Mouse (Mus musculus) mouse embryonic stem cell (cell line): ENCODE results near the gene Rpl36al.
"Not testable (repeated sequence)": the region's sequence is repeated elsewhere in the genome, so short reads cannot be mapped to it uniquely, and the experiment has no call there.

ENCODE experiments used
- in situ Hi-C, 2 experiments: fragments of 300-500 bp; cut with MboI; formaldehyde crosslinking; loops; 1 replicate in 1 of 2; 3 replicates in 1 of 2; pipeline ENCODE4 v1.14.3; 2019 to 2020; ENCODE audit warnings: low sequenced_read_pairs in 2 of 2, low pct_unique_long_range_greater_than_20kb in 1 of 2, mixed read lengths in 1 of 2; ENCODE audit not compliant: unreplicated experiment in 1 of 2

Rpl36al gene

DNA sequence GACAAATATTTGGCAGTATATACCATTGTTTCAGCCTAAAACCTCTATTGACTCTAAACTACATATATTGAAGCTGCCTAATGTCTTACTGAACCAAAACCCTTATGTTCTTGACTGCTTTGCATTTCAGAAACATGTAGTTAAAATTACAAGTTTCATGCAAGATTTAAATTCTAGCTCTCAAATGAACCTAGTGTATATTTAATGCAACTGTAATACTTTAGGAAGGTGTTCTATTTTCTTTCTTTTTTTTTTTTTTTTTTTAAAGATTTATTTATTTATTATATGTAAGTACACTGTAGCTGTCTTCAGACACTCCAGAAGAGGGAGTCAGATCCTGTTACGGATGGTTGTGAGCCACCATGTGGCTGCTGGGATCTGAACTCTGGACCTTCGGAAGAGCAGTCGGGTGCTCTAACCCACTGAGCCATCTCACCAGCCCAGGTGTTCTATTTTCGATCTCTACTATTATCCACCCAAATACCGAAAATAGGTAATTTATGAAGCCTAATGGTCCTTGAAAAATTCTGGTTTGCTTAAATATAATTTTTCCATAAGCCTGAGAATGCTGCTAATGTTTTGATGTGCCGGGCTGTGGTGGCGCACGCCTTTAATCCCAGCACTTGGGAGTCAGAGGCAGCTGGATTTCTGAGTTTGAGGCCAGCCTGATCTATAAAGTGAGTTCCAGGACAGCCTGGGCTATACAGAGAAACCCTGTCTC lies 16.9 kb downstream of the Rpl36al start:
- in situ Hi-C loops, result not testable (repeated sequence)

DNA sequence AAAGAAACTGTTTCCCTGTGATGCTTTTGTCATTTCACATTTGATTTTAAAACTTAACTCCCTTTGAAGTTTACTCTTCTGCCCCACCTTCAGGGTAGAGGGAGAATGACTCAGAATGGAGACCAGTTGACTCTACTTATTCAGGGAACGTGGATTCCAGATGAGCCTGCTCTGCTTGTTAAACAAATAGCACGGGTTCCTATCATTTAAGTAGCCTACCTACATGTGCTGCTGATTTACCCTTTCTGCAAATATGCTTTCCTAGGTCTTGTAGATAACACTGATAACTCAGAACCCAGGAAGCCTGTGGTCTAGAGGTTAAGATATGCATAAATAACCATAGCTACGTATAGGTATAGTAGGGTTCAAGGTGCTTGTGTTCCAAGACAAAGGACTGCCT lies 19.0 kb downstream of the Rpl36al start:
- in situ Hi-C loops, result no loop called here

DNA sequence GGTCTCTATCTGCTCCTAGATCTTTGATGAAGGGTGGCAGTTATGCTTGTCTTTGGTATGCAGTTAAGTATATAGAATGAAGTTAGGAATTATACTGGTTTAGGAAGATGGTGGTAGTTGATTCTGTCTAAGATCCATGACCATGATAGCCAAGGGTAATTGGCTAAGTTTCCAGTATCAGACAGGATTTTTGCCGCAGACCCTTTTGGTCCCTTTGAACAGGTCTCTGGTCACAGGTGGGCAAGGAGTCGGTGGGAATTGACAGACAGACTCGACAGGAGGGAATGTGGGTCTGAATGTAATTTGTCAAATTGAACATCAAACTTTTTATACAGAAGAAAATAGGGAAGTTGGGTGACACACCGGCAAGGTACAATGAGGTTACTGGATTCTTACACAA lies 20.3 kb downstream of the Rpl36al start:
- in situ Hi-C loops, result not testable (repeated sequence)

DNA sequence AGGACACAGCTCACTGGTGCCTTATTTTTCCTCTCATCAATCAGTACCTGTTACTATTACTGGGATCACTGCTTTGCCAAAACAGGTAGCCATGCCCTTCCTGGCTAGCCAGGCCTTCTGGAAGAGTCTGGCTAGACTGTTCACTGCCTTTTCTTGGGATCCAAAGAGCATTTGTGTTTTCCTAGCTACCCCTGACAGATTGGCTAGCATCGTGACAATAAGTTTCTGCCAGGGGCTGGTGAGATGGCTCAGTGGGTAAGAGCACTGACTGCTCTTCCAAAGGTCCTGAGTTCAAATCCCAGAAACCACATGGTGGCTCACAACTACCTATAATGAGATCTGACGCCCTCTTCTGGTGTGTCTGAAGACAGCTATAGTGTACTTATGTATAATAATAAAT lies 23.2 kb downstream of the Rpl36al start:
- in situ Hi-C loops, result not testable (repeated sequence)

DNA sequence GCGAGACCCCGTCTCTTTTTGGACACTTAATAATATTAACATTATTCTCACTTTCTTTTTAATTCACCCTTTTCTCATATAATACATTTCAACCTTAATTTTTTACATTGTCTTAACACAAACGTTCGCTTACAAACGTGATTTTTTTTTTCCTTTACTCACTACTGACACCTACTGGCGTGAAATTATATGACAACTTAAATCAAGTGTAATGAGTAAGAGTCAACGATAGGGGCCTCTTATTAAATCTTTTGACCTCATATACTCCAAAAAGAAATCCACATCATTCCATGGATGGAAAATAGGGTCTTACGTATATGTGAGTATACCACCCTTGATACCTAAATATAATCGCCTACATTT lies 24.3 kb downstream of the Rpl36al start:
- in situ Hi-C loops, result no loop called here

DNA sequence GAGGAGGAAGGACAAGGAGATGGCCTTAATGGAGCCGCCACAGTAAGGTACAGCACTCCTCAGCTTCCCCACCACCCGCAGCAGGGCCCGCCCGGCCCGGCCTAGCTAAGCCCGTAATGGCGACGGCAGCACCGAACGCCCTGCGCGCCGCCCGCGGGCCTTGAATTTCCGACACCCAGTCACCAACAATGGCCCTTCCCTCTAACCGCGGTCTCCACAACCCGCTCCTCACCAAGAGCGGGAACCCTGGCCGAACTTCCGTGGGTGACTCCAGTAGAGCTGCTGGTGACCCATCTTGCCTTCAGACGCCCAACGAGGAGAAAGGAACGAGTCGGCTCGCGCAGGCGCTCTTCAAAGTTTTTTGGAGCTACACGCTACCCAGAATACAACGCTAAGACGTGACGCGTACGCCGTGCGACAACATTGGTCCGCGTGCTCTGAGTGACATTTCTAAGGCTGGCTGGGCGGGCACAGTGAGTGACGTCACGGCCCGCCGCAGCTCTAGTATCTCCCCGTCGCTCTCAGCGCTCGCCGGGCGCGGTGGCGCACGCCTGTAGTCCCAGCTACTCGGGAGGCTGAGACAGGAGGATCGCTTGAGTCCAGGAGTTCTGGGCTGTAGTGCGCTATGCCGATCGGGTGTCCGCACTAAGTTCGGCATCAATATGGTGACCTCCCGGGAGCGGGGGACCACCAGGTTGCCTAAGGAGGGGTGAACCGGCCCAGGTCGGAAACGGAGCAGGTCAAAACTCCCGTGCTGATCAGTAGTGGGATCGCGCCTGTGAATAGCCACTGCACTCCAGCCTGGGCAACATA lies 24.9 kb downstream of the Rpl36al start, which contains the start of gene Rps29:
Rps29 (minus strand) TSS at position 422 of the 813 bp plus-strand sequence.
- in situ Hi-C loops, result not testable (repeated sequence)

DNA sequence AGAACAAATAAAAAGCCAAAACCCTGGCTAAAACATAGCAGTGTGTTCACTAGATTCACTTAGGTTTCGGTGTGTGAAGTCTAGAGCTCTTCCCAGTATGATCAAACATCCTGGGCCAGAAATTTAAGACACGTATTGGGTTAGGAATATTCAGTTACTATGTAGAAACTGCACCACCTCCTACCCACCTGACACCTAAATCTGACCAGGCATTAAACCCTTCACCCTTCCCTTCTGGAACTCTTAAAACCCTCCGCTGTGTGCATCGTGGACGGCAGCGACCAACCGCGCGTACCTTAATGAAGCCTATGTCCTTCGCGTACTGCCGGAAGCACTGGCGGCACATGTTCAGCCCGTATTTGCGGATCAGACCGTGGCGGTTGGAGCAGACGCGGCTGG lies 25.5 kb downstream of the Rpl36al start:
- in situ Hi-C loops, result no loop called here

DNA sequence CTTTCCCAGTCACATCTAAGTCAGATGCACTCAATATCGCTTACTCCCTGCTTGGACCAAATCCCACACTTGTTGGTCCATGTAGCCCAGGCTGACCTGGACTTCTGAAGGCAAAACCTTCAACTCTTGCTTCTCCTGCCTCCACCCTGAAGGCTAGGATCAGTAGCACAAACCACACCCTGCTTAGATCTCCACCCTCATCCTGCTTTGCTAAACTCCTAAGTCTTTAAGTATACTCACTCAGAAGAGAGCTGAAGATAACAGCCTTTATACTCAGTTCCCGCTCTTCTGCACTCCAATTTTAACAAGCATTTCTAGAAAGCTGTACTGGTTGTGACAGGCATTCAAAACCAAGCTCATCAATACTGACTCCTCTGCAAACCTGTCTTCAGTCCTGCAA lies 26.8 kb downstream of the Rpl36al start:
- in situ Hi-C loops, result no loop called here

DNA sequence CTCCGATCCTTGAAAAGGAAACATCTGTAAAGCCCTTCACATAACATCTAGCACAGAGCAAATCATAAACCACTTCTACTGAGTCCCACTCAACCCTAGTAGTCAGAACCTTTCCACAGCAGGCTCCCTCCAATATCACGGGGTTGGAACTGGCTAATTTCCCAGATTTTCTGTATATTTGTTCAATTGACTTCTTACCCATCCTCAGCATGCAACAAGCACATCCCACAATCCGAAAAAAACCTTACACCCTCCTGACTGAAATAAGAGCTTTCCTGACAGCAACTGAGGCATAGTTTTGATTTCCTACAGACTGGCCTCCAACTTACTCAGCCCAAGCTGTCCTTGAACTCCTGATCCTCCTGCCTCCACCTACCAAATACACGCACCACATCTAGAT lies 27.4 kb downstream of the Rpl36al start:
- in situ Hi-C loops, result no loop called here

DNA sequence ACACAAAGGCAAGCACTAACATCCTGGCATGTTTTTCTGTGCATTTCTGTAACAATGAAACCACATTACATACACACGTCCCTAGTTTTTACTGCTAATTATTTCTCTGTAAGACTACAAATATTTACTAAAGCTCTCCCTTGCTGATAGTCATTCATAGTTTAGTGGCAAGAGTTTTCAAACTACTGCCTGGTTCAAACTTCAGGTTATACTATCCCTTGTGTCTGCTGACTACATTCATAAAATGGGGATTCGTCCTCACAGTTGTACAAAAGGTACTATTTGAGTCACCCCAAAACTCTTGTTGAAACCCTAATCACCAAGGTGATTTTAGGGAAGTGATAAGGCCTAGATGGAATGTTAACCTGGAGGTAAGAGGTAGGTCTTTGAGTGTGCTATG lies 28.0 kb downstream of the Rpl36al start:
- in situ Hi-C loops, result no loop called here

DNA sequence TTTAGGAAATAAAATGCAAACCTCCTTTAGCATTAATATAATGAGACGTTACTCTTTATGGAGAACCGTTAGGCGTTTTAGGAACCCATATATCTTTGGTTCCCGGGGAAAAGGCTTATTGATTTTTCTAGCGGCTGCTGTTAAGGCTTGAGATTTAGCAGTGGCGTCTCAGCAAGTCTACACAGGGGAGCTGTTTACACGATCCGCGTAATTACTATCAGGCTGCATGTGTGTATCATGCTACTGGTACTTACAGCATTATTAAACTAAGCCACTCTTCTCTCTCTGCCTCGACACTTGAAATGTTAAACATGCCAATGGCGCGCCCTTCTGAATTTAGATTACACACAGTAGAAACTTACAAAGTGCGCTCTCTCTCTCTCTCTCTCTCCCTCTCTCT lies 33.8 kb downstream of the Rpl36al start:
- in situ Hi-C loops, result no loop called here

DNA sequence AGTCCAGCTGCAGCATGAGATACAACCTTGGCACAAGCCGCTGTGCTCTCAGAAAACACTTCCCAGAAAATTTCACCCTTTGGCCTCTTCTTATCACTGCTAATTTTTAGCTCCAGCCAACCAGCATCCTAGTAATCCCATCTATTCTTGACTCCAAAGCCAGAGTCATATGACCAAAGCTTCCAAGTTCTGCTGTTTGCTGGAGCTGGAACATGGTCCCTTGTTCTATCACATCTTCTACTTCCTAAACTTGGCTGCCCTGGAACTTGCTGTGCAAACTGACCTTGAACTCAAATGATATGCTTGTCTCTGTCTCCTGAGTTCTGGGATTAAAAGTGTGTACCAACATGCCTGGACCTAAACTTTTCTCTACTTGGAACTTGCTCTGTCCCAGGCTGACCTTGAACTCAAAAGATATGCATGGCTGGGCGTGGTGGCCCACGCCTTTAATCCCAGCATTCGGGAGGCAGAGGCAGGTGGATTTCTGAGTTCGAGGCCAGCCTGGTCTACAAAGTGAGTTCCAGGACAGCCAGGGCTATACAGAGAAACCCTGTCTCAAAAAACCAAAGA lies 36.6 kb downstream of the Rpl36al start:
- in situ Hi-C loops, result no loop called here

DNA sequence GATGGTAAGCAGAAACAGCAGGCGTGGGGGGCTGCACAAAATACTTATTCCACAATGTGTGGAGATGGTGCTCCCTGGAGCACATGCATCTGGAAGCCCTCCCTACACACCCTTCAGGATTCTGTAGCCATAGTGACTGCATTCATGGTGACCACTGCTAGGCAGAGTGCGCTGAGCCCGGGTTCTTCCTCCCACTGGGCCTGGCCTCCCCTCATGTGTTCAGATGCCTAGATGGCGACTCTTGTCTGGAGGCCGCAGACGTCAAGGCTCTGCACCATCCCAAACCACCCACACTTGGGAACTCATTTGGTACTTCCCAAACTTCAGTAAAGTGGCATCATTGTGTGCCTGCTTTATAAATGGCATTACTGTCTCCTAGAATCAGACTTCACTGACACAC lies 40.4 kb downstream of the Rpl36al start:
- in situ Hi-C loops, result no loop called here

DNA sequence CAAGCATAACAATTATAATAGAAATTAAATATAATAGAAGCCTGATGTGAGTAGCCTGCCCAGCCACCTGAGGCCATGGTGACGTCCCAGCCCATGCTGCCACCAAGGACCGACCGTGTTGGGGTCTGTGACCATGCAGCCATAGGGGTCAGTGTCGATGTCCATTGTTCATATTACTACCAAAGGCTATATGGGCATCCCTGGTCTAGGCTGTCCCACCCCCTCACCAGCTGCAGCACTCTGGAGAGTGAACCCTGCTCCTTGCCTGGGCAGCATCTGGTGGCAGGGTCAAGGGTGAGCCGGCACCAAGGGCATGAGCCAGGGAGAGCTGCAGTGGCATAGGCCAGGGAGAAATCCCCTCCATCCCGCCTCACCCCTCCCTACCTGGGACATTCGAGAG lies 44.0 kb downstream of the Rpl36al start:
- in situ Hi-C loops, result no loop called here

DNA sequence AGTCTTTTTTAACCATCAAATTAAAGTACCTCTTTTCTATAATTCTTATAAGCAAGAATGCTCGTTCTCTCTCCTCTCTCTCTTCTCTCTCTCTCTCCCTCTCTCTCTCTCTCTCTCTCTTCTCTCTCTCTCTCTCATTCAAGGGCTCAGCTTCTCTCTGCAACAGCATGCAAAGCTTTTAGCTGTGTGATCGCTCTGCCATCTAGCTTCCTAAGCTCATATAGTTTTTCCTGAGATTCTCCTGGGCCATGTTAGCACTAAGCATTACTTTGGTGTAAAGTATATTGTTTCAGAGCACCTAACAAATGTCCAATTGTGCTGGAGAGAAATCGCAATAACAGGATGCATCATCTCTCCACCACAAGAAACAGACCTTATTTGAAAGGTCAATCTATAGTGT lies 44.7 kb downstream of the Rpl36al start:
- in situ Hi-C loops, result no loop called here
